Mouse (Mus musculus) small intestine, adult 2 months (tissue): ENCODE data around the gene C4b. TPM values are rescaled to one million over a fixed set of nuclear protein-coding genes. Genes with fewer than 3 reads are reported as not detected.
"Not testable (repeated sequence)": the region's sequence is repeated elsewhere in the genome, so short reads cannot be mapped to it uniquely, and the experiment has no call there.

Experiments used
- H3K27ac ChIP-seq: fragments of 200-500 bp; 2 replicates; pipeline ENCODE4 v1.5.1; 2012; ENCODE audit warnings: low read depth, low read length, control low read depth, inconsistent platforms; ENCODE audit not compliant: insufficient read depth
- H3K27me3 ChIP-seq: fragments of 200-500 bp; 2 replicates; pipeline ENCODE4 v1.6.1; 2012; ENCODE audit warnings: mild to moderate bottlenecking, moderate library complexity, low read length, inconsistent platforms; ENCODE audit not compliant: control insufficient read depth, insufficient read depth
- H3K36me3 ChIP-seq: fragments of 200-500 bp; 2 replicates; pipeline ENCODE4 v1.6.1; 2012; ENCODE audit warnings: mild to moderate bottlenecking, low read length, control low read depth, inconsistent platforms; ENCODE audit not compliant: control insufficient read depth, insufficient read depth
- H3K4me1 ChIP-seq: fragments of 200-500 bp; 2 replicates; pipeline ENCODE4 v1.6.1; 2012; ENCODE audit warnings: low read length, inconsistent platforms, mixed read lengths; ENCODE audit not compliant: control insufficient read depth, insufficient read depth, insufficient read length
- H3K4me3 ChIP-seq: fragments of 200-500 bp; 2 replicates; pipeline ENCODE4 v1.5.1; 2012; ENCODE audit warnings: low read depth, mild to moderate bottlenecking, control low read depth, inconsistent platforms, low read length, moderate library complexity
- CTCF ChIP-seq: fragments of 200-500 bp; IDR thresholded peaks from 2 replicates; pipeline ENCODE4 v1.5.1; 2012; ENCODE audit warnings: low read depth, mild to moderate bottlenecking, control low read depth, inconsistent platforms, low read length, moderate library complexity, mixed read lengths; ENCODE audit not compliant: insufficient replicate concordance, insufficient read length; ENCODE audit errors: extremely low read depth
- POLR2A ChIP-seq: fragments of 200-500 bp; IDR thresholded peaks from 2 replicates; pipeline ENCODE4 v1.6.1; 2012; ENCODE audit warnings: low read depth, mild to moderate bottlenecking, control low read depth, inconsistent platforms, low read length, moderate library complexity
- WGBS: fragments of 180-500 bp; shearing (Covaris S2); methylation state at CpG from one replicate; pipeline ENCODE4 v1.1.7; 2018; 5-methylcytosine and 5-hydroxymethylcytosine counted together
- polyA plus RNA-seq: library from polyadenylated mRNA; depleted of rRNA; stranded (reverse); fragments of >200 nt; gene quantifications from 2 replicates; pipeline ENCODE4 v1.2.3, GENCODE M21; 2012; rRNA removed

The C4b gene
- 16.8 and 17.2 TPM in 2 replicates for polyA plus RNA-seq

DNA sequence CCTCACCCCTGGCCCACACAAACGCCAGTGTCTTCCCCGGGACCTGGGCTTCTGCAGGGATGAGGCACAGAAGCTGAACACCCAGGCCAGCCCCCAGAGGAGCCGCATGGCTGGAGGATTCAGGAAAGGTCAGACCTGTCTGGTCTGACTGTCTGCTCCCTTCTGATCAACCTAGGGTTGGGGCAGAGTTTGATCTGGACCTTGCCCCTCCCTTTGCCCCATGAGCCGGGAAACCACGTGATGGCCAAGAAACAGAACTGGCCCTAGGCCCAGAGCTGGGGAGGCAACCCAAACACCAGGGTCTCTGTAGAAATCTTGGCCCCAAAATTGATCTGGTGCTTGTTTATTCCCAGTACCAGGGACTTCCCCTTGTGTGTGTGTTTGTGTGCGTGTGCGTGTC, at the start of gene C4b:
C4b (minus strand) TSS at position 164 of the 400 bp plus-strand sequence.
- TF ChIP-seq CTCF, result no peak
- TF ChIP-seq POLR2A, result no peak
- Histone ChIP-seq H3K27ac (no peak within 1 kb of the TSS), H3K27me3 (no peaks in the 10 kb centered on the region), H3K36me3 (no peaks in the 10 kb centered on the region), H3K4me3 (no peak within 1 kb of the TSS), H3K4me1 (peaks cover 2% of the 10 kb centered on the region)
- WGBS, result 62% methylated on average over 7 of the region's 7 CpGs

DNA sequence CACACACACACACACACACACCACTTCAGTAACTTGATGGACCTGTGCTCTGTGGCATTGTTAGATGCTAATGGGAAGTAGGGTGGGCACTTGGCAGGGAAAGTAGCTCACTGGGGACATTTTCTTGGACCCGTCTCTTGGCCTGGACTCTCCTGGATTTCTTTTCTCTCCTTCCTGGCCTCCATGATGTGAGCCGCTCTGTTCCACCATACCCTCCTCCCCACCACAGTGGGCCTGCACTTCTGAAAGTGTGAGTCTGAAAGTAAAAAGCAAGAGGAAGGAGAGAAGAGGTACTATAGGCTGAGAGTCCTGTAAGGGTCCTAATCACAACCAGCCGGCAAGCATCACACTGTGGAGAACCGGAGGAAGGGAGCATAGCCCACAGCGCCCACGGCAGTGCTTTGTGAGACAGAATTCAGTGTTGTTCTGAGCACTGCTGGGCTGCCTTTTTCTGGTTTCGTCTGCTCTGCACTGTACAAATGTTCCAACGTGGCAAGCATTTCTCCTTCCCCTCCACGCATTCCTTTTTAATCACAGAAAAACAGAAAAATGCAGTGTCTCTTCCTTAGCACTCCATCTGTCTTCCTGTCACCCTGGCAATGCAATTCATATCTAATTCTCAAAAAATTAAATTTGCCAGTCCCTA, 34.1 kb upstream of the C4b start:
- Histone ChIP-seq H3K36me3 (no peaks in the 10 kb centered on the region), H3K27ac (no peak overlapping the region), H3K4me1 (no peaks in the 10 kb centered on the region), H3K4me3 (no peak overlapping the region), H3K27me3 (no peaks in the 10 kb centered on the region)
- TF ChIP-seq CTCF, result no peak
- TF ChIP-seq POLR2A, result no peak
- WGBS, result 77% methylated on average over 9 of the region's 9 CpGs

DNA sequence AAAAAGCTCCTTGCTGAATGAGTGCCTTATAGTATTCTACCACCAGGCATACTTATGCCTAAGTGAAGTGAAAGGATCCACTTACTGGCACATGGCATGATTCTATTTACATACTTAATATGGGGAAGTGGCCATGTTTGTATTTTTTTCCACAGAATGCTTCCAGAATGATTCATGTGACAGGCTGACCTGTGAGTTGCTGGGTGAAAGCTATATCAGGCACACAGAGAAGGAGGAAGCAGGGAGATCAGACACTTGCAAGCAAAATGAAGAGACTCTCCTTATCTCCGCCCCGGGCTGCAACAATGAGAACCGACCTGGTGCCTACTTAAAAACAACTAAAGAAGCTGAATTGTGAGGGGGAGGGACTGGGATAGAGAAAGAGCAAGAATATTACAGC, 17.8 kb upstream of the C4b start:
- WGBS, result 57% methylated on average over 3 of the region's 3 CpGs
- Histone ChIP-seq H3K4me1 (no peaks in the 10 kb centered on the region), H3K4me3 (no peak overlapping the region), H3K27ac (no peak overlapping the region), H3K27me3 (no peaks in the 10 kb centered on the region), H3K36me3 (no peaks in the 10 kb centered on the region)
- TF ChIP-seq CTCF (no peak), POLR2A (no peak)

DNA sequence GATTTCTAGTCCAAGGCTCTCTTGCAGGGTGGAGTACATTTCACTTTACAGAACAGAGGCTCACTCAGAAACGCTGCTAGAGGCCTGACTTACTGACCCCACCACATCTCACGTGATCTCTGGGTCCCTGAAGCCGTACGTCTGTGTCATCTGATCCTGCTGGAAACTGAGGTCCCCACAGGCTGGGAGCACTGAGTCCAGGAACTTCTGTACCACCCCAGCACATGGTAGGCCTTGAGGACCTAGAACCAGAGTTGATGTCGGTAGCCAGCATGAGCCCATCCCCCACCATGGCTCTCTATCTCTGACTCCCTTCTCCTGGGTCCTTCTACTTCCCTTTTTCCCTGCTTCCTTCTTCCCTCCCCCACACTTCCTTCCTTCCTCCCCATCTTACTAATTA, 2.8 kb upstream of the C4b start:
- TF ChIP-seq POLR2A, result no peak
- no peak for TF ChIP-seq CTCF
- WGBS, result 80% methylated on average over 5 of the region's 5 CpGs
- no peak overlapping the region for H3K4me3 ChIP-seq
- no peaks in the 10 kb centered on the region for H3K36me3 ChIP-seq
- H3K27me3 ChIP-seq, result no peaks in the 10 kb centered on the region
- no peak overlapping the region for H3K27ac ChIP-seq
- H3K4me1 ChIP-seq, result peaks cover 2% of the 10 kb centered on the region

DNA sequence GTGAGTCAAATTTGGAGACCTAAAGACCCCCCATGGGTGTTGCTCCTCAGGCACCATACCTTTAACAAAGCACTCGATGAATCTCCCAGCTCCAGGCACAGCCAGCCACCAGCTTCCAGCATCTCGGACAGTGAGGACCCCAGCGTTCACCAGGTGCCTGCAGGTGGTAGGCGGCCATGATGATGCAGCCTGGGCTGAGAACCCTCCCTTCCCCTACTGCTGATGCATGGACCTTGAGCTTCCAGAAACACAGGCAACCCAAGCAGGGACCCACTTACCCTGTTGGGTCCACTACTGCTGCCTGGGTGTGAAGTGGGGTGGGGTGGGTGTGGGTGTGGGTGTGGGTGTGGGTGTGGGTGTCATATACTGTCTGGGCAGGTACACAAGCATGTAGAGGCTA, 1.5 kb upstream of the C4b start:
- not testable (repeated sequence) for H3K36me3 ChIP-seq, H3K27me3 ChIP-seq, H3K4me1 ChIP-seq, H3K27ac ChIP-seq, H3K4me3 ChIP-seq
- WGBS, result 88% methylated on average over 4 of the region's 4 CpGs

DNA sequence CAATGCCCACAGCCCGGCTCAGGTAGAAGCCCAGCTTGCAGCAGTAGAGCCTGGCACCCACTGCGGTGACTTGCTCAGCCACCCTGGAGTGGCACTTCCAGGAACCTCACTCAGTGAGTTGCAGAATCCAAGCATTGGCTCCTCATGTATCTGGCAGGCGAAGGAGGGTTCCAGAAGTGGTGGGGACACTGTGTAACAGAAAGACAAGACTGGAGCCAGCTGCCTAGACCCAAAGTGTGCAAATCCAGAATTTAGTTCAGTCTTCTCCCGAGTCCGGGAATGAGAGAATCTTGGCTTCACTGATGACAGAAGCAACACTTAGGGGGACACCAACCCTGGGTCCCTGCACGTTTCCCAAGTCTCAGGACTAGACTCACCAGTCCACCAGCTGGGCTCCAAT, 929 bp upstream of the C4b start:
- not testable (repeated sequence) for H3K4me3 ChIP-seq, H3K27me3 ChIP-seq, H3K4me1 ChIP-seq, H3K36me3 ChIP-seq, H3K27ac ChIP-seq
- 84% methylated on average over 6 of the region's 6 CpGs for WGBS

DNA sequence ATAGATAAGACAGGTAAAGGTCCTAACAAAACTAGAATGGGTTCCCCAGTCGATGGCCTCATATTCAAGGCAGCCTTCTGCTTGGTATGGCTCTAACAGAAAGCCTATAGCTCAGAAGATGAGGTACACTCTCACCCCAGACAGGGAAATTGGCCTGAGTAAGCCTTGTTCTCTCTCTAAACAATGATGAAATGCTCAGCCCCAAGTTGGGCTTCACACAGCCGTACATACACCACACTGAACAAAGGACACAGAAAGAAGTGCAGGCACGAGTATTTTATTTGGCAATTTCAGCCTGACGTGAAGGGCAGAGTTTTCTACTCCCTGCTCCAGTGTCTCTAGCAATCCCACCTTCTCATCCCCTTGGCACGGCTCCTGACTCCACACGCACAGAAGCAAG, 524 bp upstream of the C4b start:
- H3K36me3 ChIP-seq, result no peaks in the 10 kb centered on the region
- no peak overlapping the region for H3K27ac ChIP-seq
- peaks cover 2% of the 10 kb centered on the region for H3K4me1 ChIP-seq
- no peaks in the 10 kb centered on the region for H3K27me3 ChIP-seq
- TF ChIP-seq POLR2A (no peak), CTCF (no peak)
- 69% methylated on average over 6 of the region's 6 CpGs for WGBS
- H3K4me3 ChIP-seq, result no peak overlapping the region

DNA sequence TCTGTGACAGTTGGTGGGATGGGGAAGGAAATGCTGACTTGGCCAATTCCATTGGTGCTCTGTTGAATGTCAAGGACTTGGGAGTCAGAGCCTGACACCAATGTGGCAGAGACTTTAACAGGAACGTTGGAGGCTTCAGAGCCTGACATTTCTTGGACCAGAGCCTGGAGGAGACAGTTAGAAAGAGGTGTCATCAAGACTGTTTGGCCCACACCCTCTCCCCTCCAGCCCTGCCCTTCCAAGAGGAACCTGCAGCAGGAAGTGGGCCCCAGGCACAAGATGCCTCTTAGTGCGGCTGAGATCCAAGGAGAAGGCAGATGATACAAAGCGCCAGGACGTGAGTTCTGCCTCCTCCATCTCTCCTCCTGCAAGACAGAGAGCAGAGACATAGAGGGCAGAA, 3.4 kb downstream of the C4b start:
- TF ChIP-seq CTCF, result no peak
- TF ChIP-seq POLR2A, result no peak
- Histone ChIP-seq H3K4me3 (no peak overlapping the region), H3K27me3 (no peaks in the 10 kb centered on the region), H3K36me3 (no peaks in the 10 kb centered on the region), H3K27ac (no peak overlapping the region), H3K4me1 (peaks cover 2% of the 10 kb centered on the region)
- WGBS, result 63% methylated on average over 4 of the region's 4 CpGs

DNA sequence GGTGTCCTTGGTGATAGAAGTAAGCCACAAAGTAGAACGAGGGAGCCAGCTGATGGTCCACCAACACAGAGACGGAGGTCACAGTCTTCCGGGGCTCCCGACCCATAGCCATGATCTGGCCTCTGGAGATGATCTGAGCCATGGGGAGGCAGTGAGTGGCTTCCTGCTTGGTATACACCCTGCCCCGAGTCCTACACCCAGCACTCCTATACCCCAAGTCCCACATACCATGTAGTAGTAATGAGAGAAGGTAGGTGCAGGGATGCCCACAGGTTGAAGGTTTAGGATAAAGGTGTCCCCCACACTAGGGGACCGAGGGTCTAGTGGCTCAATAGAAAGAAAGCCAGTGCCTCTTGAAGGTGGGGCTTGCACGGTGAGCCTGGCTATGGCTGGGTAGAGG, 4.0 kb downstream of the C4b start:
- not testable (repeated sequence) for H3K27me3 ChIP-seq, H3K4me3 ChIP-seq, H3K36me3 ChIP-seq, H3K27ac ChIP-seq, H3K4me1 ChIP-seq
- 82% methylated on average over 7 of the region's 7 CpGs for WGBS

DNA sequence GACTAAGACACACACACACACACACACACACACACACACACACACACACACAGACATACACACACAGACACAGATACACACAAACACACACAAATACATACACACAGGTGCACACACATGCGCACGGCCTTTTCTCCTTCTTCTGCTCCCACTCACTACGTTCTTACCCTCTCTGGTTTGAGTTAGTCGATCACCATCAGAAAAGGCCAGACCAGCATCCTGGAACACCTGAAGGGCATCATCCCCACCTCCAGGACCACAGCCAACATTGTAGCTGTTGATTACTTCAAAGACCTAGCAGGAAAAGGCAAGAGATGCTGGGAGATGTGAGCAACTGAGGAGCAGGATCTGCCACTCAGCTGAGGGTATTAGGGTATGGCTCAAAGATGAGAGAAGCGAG, 6.2 kb downstream of the C4b start:
- H3K4me3 ChIP-seq, H3K4me1 ChIP-seq, H3K36me3 ChIP-seq, H3K27me3 ChIP-seq, H3K27ac ChIP-seq: not testable (repeated sequence)
- 82% methylated on average over 5 of the region's 5 CpGs for WGBS
